Mouse (Mus musculus): ENCODE data around the gene Tenm2. TPM values are rescaled to one million over a fixed set of nuclear protein-coding genes. Genes with fewer than 3 reads are reported as not detected.
A peak's percentile ranks its signal among the peaks of the same experiment; 100 is the strongest.

The Tenm2 gene
- polyA plus RNA-seq, 1 experiment from 2014 or later, result 0.16 TPM

- H3K4me2 ChIP-seq (replicated peaks; ENCODE audit: low read depth, low read length), result no peak overlapping the region
These were observed 1235.7 kb downstream of the Tenm2 start for GRCm38 (mm10) chr11:36000038-36000437.

GRCm38 (mm10) chr11:35998048-35998447 is 1237.7 kb downstream of the Tenm2 start:
- TF ChIP-seq EP300 (IDR thresholded peaks at IDR 0.05) (no peak), CTCF (IDR thresholded peaks at IDR 0.05) (no peak)
- DNase-seq (ENCODE audit: low spot score) (no peak), ATAC-seq (no peak)
- no peak overlapping the region for H3K4me2 ChIP-seq (replicated peaks; ENCODE audit: low read depth, low read length)
- H3K27ac ChIP-seq (ENCODE audit: low read length), result no peak overlapping the region
- H3K36me3 ChIP-seq (ENCODE audit: insufficient read depth, low read length), result no peaks in the 10 kb centered on the region
- peaks cover 8% of the 10 kb centered on the region for H3K4me1 ChIP-seq (ENCODE audit: insufficient read depth, low read depth, low read length)
- WGBS, result 71% methylated on average over 12 of the region's 12 CpGs
- no peaks in the 10 kb centered on the region for H3K27me3 ChIP-seq (replicated peaks; ENCODE audit: insufficient read depth, low read length)
- no peaks in the 10 kb centered on the region for H3K9me3 ChIP-seq (ENCODE audit: low read length)
- H3K9ac ChIP-seq (replicated peaks; ENCODE audit: low read depth), result no peak overlapping the region
- no peak overlapping the region for H3K4me3 ChIP-seq (ENCODE audit: low read depth, low read length)

More at GRCm38 (mm10) chr11:36000038-36000437, 1235.7 kb downstream of the Tenm2 start:
- H3K9ac ChIP-seq (replicated peaks; ENCODE audit: low read depth), result no peak overlapping the region
- H3K4me1 ChIP-seq (ENCODE audit: insufficient read depth, low read depth, low read length), result peaks cover 8% of the 10 kb centered on the region
- H3K4me3 ChIP-seq (ENCODE audit: low read depth, low read length), result no peak overlapping the region
- ATAC-seq (no peak), DNase-seq (ENCODE audit: low spot score) (no peak)
- H3K9me3 ChIP-seq (ENCODE audit: low read length), result no peaks in the 10 kb centered on the region
- WGBS, result 15% methylated on average over 4 of the region's 4 CpGs
- H3K27me3 ChIP-seq (replicated peaks; ENCODE audit: insufficient read depth, low read length), result no peaks in the 10 kb centered on the region
- TF ChIP-seq EP300 (IDR thresholded peaks at IDR 0.05) (no peak), CTCF (IDR thresholded peaks at IDR 0.05) (no peak)
- no peaks in the 10 kb centered on the region for H3K36me3 ChIP-seq (ENCODE audit: insufficient read depth, low read length)
- H3K27ac ChIP-seq (ENCODE audit: low read length), result no peak overlapping the region

GRCm38 (mm10) chr11:35995310-35995709 is 1240.5 kb downstream of the Tenm2 start:
- no peaks in the 10 kb centered on the region for H3K27me3 ChIP-seq (replicated peaks; ENCODE audit: insufficient read depth, low read length)
- H3K9me3 ChIP-seq (ENCODE audit: low read length), result no peaks in the 10 kb centered on the region
- ATAC-seq, result 0 out of 2 replicates have a peak, but pooled peaks have one; percentile 28
- no peak overlapping the region for H3K27ac ChIP-seq (ENCODE audit: low read length)
- H3K4me1 ChIP-seq (ENCODE audit: insufficient read depth, low read depth, low read length), result peaks cover under 1% of the 10 kb centered on the region; the same call in 1 of the 2 replicates
- no peak overlapping the region for H3K4me2 ChIP-seq (replicated peaks; ENCODE audit: low read depth, low read length)
- no peak overlapping the region for H3K9ac ChIP-seq (replicated peaks; ENCODE audit: low read depth)
- DNase-seq (ENCODE audit: low spot score), result no peak
- no peak overlapping the region for H3K4me3 ChIP-seq (ENCODE audit: low read depth, low read length)
- TF ChIP-seq EP300 (IDR thresholded peaks at IDR 0.05), result no peak
- peak; percentile 52 for TF ChIP-seq CTCF (IDR thresholded peaks at IDR 0.05)
- H3K36me3 ChIP-seq (ENCODE audit: insufficient read depth, low read length), result no peaks in the 10 kb centered on the region

- Histone ChIP-seq H3K4me2 (replicated peaks; ENCODE audit: low read depth, low read length) (no peak overlapping the region), H3K36me3 (ENCODE audit: insufficient read depth, low read length) (no peaks in the 10 kb centered on the region), H3K9me3 (ENCODE audit: low read length) (no peaks in the 10 kb centered on the region), H3K4me1 (ENCODE audit: insufficient read depth, low read depth, low read length) (no peaks in the 10 kb centered on the region), H3K4me3 (ENCODE audit: low read depth, low read length) (no peak overlapping the region), H3K9ac (replicated peaks; ENCODE audit: low read depth) (no peak overlapping the region), H3K27me3 (replicated peaks; ENCODE audit: insufficient read depth, low read length) (no peaks in the 10 kb centered on the region), H3K27ac (ENCODE audit: low read length) (no peak overlapping the region)
- ATAC-seq (no peak), DNase-seq (ENCODE audit: low spot score) (no peak)
- WGBS, result 66% methylated on average over 2 of the region's 2 CpGs
- TF ChIP-seq EP300 (IDR thresholded peaks at IDR 0.05) (no peak), CTCF (IDR thresholded peaks at IDR 0.05) (no peak)
These were observed 1243.9 kb downstream of the Tenm2 start for GRCm38 (mm10) chr11:35991846-35992245.

- H3K36me3 ChIP-seq (ENCODE audit: insufficient read depth, low read length), result no peaks in the 10 kb centered on the region
- TF ChIP-seq CTCF (IDR thresholded peaks at IDR 0.05) (no peak), EP300 (IDR thresholded peaks at IDR 0.05) (no peak)
- H3K9me3 ChIP-seq (ENCODE audit: low read length), result no peaks in the 10 kb centered on the region
- ATAC-seq, result no peak
- DNase-seq (ENCODE audit: low spot score), result no peak
- H3K4me2 ChIP-seq (replicated peaks; ENCODE audit: low read depth, low read length), result no peak overlapping the region
- no peak overlapping the region for H3K9ac ChIP-seq (replicated peaks; ENCODE audit: low read depth)
- H3K4me3 ChIP-seq (ENCODE audit: low read depth, low read length), result no peak overlapping the region
- 65% methylated on average over 4 of the region's 4 CpGs for WGBS
- no peaks in the 10 kb centered on the region for H3K27me3 ChIP-seq (replicated peaks; ENCODE audit: insufficient read depth, low read length)
- H3K27ac ChIP-seq (ENCODE audit: low read length), result no peak overlapping the region
- H3K4me1 ChIP-seq (ENCODE audit: insufficient read depth, low read depth, low read length), result no peaks in the 10 kb centered on the region
These were observed 1245.8 kb downstream of the Tenm2 start for GRCm38 (mm10) chr11:35989967-35990366.

- H3K9me3 ChIP-seq (ENCODE audit: low read length), result no peaks in the 10 kb centered on the region
- ATAC-seq (peak; percentile 86), DNase-seq (ENCODE audit: low spot score) (peak; percentile 72)
- H3K4me2 ChIP-seq (replicated peaks; ENCODE audit: low read depth, low read length), result peak overlapping the region; percentile 46
- peak; percentile 55 for TF ChIP-seq CTCF (IDR thresholded peaks at IDR 0.05)
- TF ChIP-seq EP300 (IDR thresholded peaks at IDR 0.05), result no peak
- no peaks in the 10 kb centered on the region for H3K27me3 ChIP-seq (replicated peaks; ENCODE audit: insufficient read depth, low read length)
- no peak overlapping the region for H3K27ac ChIP-seq (ENCODE audit: low read length)
- H3K9ac ChIP-seq (replicated peaks; ENCODE audit: low read depth), result no peak overlapping the region
- no peaks in the 10 kb centered on the region for H3K36me3 ChIP-seq (ENCODE audit: insufficient read depth, low read length)
- no peaks in the 10 kb centered on the region for H3K4me1 ChIP-seq (ENCODE audit: insufficient read depth, low read depth, low read length)
- 2% methylated on average over 19 of the region's 19 CpGs for WGBS
- no peak overlapping the region for H3K4me3 ChIP-seq (ENCODE audit: low read depth, low read length)
These were observed 1249.8 kb downstream of the Tenm2 start for GRCm38 (mm10) chr11:35985841-35986393.

All from lung, postnatal 0 days (tissue).